Mouse (Mus musculus) stomach, postnatal 0 days (tissue): ENCODE data around the gene Tshz3. TPM values are rescaled to one million over a fixed set of nuclear protein-coding genes. Genes with fewer than 3 reads are reported as not detected.

Experiments used
- ATAC-seq: fragments of 200-750 bp; cut with Nextera tagmentation; 2 replicates; pipeline ENCODE4 v1.8.0; 2017; ENCODE audit not compliant: low FRiP score, low TSS enrichment
- DNase-seq: peaks from one replicate; pipeline ENCODE4 v3.0.0-alpha.2; 2016; ENCODE audit warnings: low spot score
- H3K27ac ChIP-seq: fragments of 300-500 bp; sonication (generic); replicated peaks from 2 replicates; pipeline ENCODE4 v1.5.1; 2014; ENCODE audit warnings: mild to moderate bottlenecking, control low read depth
- H3K27me3 ChIP-seq: fragments of 300-500 bp; sonication (generic); 2 replicates; pipeline ENCODE4 v1.6.1; 2014; ENCODE audit warnings: low read length; ENCODE audit not compliant: control insufficient read depth, insufficient read depth
- H3K36me3 ChIP-seq: fragments of 300-500 bp; sonication (generic); 2 replicates; pipeline ENCODE4 v1.6.1; 2014; ENCODE audit warnings: low read length, mixed read lengths; ENCODE audit not compliant: control insufficient read depth, insufficient read depth
- H3K4me1 ChIP-seq: fragments of 300-500 bp; sonication (generic); replicated peaks from 2 replicates; pipeline ENCODE4 v1.6.1; 2014; ENCODE audit warnings: antibody characterized with exemption; ENCODE audit not compliant: control insufficient read depth, insufficient read depth
- H3K4me2 ChIP-seq: fragments of 300-500 bp; sonication (generic); replicated peaks from 2 replicates; pipeline ENCODE4 v1.6.1; 2014; ENCODE audit warnings: low read depth, mild to moderate bottlenecking, control low read depth, moderate library complexity
- H3K4me3 ChIP-seq: fragments of 300-500 bp; sonication (generic); 2 replicates; pipeline ENCODE4 v1.5.1; 2014; ENCODE audit warnings: low read depth, low read length, control low read depth
- H3K9ac ChIP-seq: fragments of 300-500 bp; sonication (generic); 2 replicates; pipeline ENCODE4 v1.6.1; 2014; ENCODE audit warnings: mild to moderate bottlenecking, low read length, control low read depth, mixed read lengths
- H3K9me3 ChIP-seq: fragments of 300-500 bp; sonication (generic); 2 replicates; pipeline ENCODE4 v1.6.1; 2016; ENCODE audit warnings: low read length; ENCODE audit not compliant: control insufficient read depth
- CTCF ChIP-seq: IDR thresholded peaks from 2 replicates; pipeline ENCODE4 v1.5.1; 2016; ENCODE audit warnings: antibody characterized with exemption, low read depth, mild to moderate bottlenecking, moderate library complexity
- EP300 ChIP-seq: optimal IDR thresholded peaks from 2 replicates; pipeline ENCODE3; 2016; ENCODE audit warnings: antibody characterized with exemption
- WGBS: fragments of 180-500 bp; shearing (Covaris S2); extraction: QIAGEN DNeasy Blood & Tissue Kit; methylation state at CpG from one replicate; pipeline ENCODE4 v1.1.7; 2014; 5-methylcytosine and 5-hydroxymethylcytosine counted together
- polyA plus RNA-seq: library from polyadenylated mRNA; unstranded; fragments of >200 nt; fragmentation: Nextera tagmentation; extraction: Ambion mirVana; gene quantifications from 2 replicates; pipeline ENCODE4 v1.2.1, GENCODE M21; 2015

Tshz3 gene
- polyA plus RNA-seq, 1 experiment from 2014 or later = 4.3 TPM

GRCm38 (mm10) chr7:36663431-36663830 is 34.5 kb upstream of the Tshz3 start:
- H3K4me1 ChIP-seq = no peaks in the 10 kb centered on the region
- no peak overlapping the region for H3K4me2 ChIP-seq
- no peak overlapping the region for H3K4me3 ChIP-seq
- H3K9ac ChIP-seq = no peak overlapping the region
- no peak for TF ChIP-seq EP300
- no peak for TF ChIP-seq CTCF
- no peaks in the 10 kb centered on the region for H3K36me3 ChIP-seq
- no peaks in the 10 kb centered on the region for H3K27me3 ChIP-seq
- ATAC-seq (no peak), DNase-seq (no peak)
- no peaks in the 10 kb centered on the region for H3K9me3 ChIP-seq
- 80% methylated on average over 7 of the region's 7 CpGs for WGBS
- H3K27ac ChIP-seq = no peak overlapping the region

- Histone ChIP-seq H3K9me3 (no peaks in the 10 kb centered on the region), H3K27me3 (no peaks in the 10 kb centered on the region), H3K9ac (no peak overlapping the region), H3K36me3 (no peaks in the 10 kb centered on the region), H3K4me2 (no peak overlapping the region), H3K27ac (no peak overlapping the region), H3K4me1 (no peaks in the 10 kb centered on the region), H3K4me3 (no peak overlapping the region)
- DNase-seq (no peak), ATAC-seq (no peak)
- 11% methylated on average over 5 of the region's 5 CpGs for WGBS
- TF ChIP-seq CTCF (no peak), EP300 (no peak)
These were observed 30.2 kb upstream of the Tshz3 start for GRCm38 (mm10) chr7:36667767-36668166.

- no peaks in the 10 kb centered on the region for H3K9me3 ChIP-seq
- H3K27ac ChIP-seq = no peak overlapping the region
- H3K4me1 ChIP-seq = no peaks in the 10 kb centered on the region
- no peak overlapping the region for H3K4me3 ChIP-seq
- TF ChIP-seq EP300 (no peak), CTCF (no peak)
- H3K27me3 ChIP-seq = no peaks in the 10 kb centered on the region; the same call in 1 of the 2 replicates
- H3K4me2 ChIP-seq = no peak overlapping the region
- ATAC-seq (no peak), DNase-seq (no peak)
- no peaks in the 10 kb centered on the region for H3K36me3 ChIP-seq
- no peak overlapping the region for H3K9ac ChIP-seq
- 45% methylated on average over 8 of the region's 8 CpGs for WGBS
These were observed 19.9 kb upstream of the Tshz3 start for GRCm38 (mm10) chr7:36678031-36678430.

- Histone ChIP-seq H3K4me3 (no peak overlapping the region), H3K9me3 (no peaks in the 10 kb centered on the region), H3K4me1 (no peaks in the 10 kb centered on the region), H3K27me3 (no peaks in the 10 kb centered on the region; the same call in 1 of the 2 replicates), H3K9ac (no peak overlapping the region), H3K36me3 (no peaks in the 10 kb centered on the region), H3K4me2 (no peak overlapping the region), H3K27ac (no peak overlapping the region)
- no peak for DNase-seq
- no peak for TF ChIP-seq CTCF
- no peak for TF ChIP-seq EP300
- ATAC-seq = no peak
- 19% methylated on average over 10 of the region's 10 CpGs for WGBS
These were observed 19.4 kb upstream of the Tshz3 start for GRCm38 (mm10) chr7:36678510-36678909.

- Histone ChIP-seq H3K4me2 (0 out of 2 replicates have a peak overlapping the region, but pooled peaks have one; percentile 49), H3K4me3 (no peak overlapping the region), H3K4me1 (no peaks in the 10 kb centered on the region), H3K9ac (no peak overlapping the region), H3K27me3 (no peaks in the 10 kb centered on the region; the same call in 1 of the 2 replicates), H3K27ac (no peak overlapping the region), H3K36me3 (no peaks in the 10 kb centered on the region), H3K9me3 (no peaks in the 10 kb centered on the region)
- ATAC-seq = no peak
- 21% methylated on average over 9 of the region's 9 CpGs for WGBS
- no peak for DNase-seq
- no peak for TF ChIP-seq EP300
- no peak for TF ChIP-seq CTCF
These were observed 18.8 kb upstream of the Tshz3 start for GRCm38 (mm10) chr7:36679031-36679618.

- Histone ChIP-seq H3K27ac (no peak overlapping the region), H3K9me3 (no peaks in the 10 kb centered on the region), H3K4me3 (peak overlapping the region; percentile 24), H3K4me2 (peak overlapping the region; percentile 49), H3K27me3 (no peaks in the 10 kb centered on the region; the same call in 1 of the 2 replicates), H3K9ac (0 out of 2 replicates have a peak overlapping the region, but pooled peaks have one; percentile 31), H3K4me1 (no peaks in the 10 kb centered on the region), H3K36me3 (no peaks in the 10 kb centered on the region)
- DNase-seq (no peak), ATAC-seq (no peak)
- TF ChIP-seq EP300 = no peak
- no peak for TF ChIP-seq CTCF
- WGBS = 2% methylated on average over 17 of the region's 18 CpGs
These were observed 18.0 kb upstream of the Tshz3 start for GRCm38 (mm10) chr7:36679866-36680458.
